Mouse (Mus musculus) thymus, adult 2 months (tissue): Measurements from ENCODE around the gene Atg4d.

Experiments
- CTCF ChIP-seq: fragments of 200-500 bp; IDR thresholded peaks from 2 replicates; pipeline ENCODE4 v1.5.1; 2012; ENCODE audit warnings: mild to moderate bottlenecking, control low read depth, low read length, moderate library complexity, borderline replicate concordance; ENCODE audit not compliant: control insufficient read depth, poor library complexity, insufficient read depth; ENCODE audit errors: extremely low read depth
- POLR2A ChIP-seq: fragments of 200-500 bp; IDR thresholded peaks from 2 replicates; pipeline ENCODE4 v1.6.1; 2012; ENCODE audit warnings: mild to moderate bottlenecking, low read length, control low read depth, moderate library complexity; ENCODE audit not compliant: control insufficient read depth, poor library complexity, insufficient read depth; ENCODE audit errors: extremely low read depth

DNA sequence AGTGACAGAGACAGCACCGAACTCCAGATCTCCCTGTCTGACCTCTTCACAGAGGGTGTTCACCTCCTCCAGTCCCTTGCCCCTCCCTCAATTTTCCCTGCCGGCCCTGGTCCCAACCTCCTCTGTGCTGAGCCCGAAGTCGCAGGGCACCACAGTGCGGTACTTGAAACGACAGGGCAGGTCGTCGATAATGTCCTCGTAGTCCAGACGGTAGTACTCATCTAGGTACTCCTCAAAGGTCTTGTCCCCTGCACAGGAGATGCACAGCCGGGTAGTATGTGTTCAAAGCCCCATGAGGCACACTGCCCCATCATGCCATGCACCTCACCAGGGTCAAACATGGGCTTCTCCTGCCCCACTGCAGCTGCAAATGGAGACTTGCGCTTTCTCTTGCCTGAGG, 10.6 kb downstream of the Atg4d start:
- TF ChIP-seq POLR2A (no peak), CTCF (no peak)
